Mouse (Mus musculus): Measurements from ENCODE around the gene Itgb3. TPM values are rescaled to one million over a fixed set of nuclear protein-coding genes. Genes with fewer than 3 reads are reported as not detected.

Itgb3 gene
- polyA plus RNA-seq, 1 experiment from 2014 or later, result 0.98 TPM

DNA sequence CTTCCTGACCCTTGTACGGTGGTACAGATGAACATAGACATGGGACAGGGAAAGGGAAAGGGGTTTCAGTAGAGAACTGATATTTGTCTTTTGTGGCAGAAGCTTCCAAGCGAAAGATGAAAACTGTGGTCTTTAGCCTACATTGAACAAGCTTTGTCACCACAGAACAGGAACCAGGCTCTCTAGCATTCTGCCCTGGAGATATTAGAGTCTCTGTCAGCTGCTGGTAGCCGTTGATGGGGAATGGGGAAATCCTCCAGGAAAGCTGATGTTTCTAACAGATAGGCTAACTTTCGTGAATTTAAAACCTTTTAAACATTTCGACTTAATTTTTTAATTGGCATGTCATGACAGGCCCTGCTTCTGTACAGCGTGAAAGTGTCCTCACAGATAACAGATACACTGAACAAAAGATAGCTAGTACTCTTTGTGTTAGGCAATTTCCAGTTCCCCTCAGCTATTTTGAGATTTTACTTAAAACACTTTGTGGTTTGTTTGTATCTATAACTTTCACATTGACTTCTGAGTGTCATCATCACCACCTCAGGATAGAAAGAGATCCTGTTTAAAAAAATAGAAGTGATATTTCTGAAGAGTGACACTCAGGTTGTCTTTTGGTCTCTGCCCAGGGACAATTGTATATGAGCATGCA is 1.4 kb downstream of the Itgb3 start:
- Histone ChIP-seq H3K4me1 (replicated peaks; ENCODE audit: control insufficient read depth, insufficient read depth, low read length) (peaks cover 5% of the 10 kb centered on the region; the same call in 1 of the 2 replicates), H3K36me3 (ENCODE audit: control insufficient read depth, insufficient read depth, low read length) (no peaks in the 10 kb centered on the region), H3K27me3 (ENCODE audit: control insufficient read depth, insufficient read depth, low read length) (peaks cover 16% of the 10 kb centered on the region), H3K9ac (ENCODE audit: low read length) (no peak overlapping the region), H3K27ac (ENCODE audit: low read depth, low read length) (no peak overlapping the region), H3K4me2 (ENCODE audit: low read depth, low read length, severe bottlenecking) (no peak overlapping the region), H3K9me3 (ENCODE audit: control insufficient read depth, low read length) (no peaks in the 10 kb centered on the region), H3K4me3 (ENCODE audit: low read depth, low read length) (no peak overlapping the region)
- 68% methylated on average over 6 of the region's 6 CpGs for WGBS
- ATAC-seq (replicated peaks; ENCODE audit: low FRiP score) (no peak), DNase-seq (ENCODE audit: low spot score) (no peak)

DNA sequence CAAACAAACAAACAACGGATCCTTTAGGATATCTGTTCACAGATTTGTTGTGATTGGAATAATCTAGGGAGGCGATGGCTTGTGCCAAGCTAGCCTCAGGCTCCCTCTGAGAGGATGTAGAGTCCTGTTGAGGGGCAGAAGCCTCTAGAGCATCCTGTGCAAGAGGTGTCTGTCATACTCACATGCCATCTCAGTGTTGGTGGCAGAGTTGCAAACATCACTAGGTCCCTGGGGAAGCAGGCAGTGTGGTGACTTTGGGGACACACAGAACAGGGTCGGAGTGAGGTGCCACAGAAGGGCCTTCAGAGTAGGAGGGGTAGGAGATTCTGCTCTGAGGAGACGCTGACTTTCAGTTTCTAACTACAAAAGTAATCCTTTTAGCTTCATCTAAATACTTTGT is 1.9 kb downstream of the Itgb3 start:
- Histone ChIP-seq H3K9ac (ENCODE audit: low read length) (no peak overlapping the region), H3K4me3 (ENCODE audit: low read depth, low read length) (no peak overlapping the region), H3K36me3 (ENCODE audit: control insufficient read depth, insufficient read depth, low read length) (no peaks in the 10 kb centered on the region), H3K4me1 (replicated peaks; ENCODE audit: control insufficient read depth, insufficient read depth, low read length) (peaks cover 5% of the 10 kb centered on the region; the same call in 1 of the 2 replicates), H3K27me3 (ENCODE audit: control insufficient read depth, insufficient read depth, low read length) (peaks cover 16% of the 10 kb centered on the region), H3K27ac (ENCODE audit: low read depth, low read length) (no peak overlapping the region), H3K9me3 (ENCODE audit: control insufficient read depth, low read length) (no peaks in the 10 kb centered on the region), H3K4me2 (ENCODE audit: low read depth, low read length, severe bottlenecking) (no peak overlapping the region)
- DNase-seq (ENCODE audit: low spot score), result no peak
- 39% methylated on average over 4 of the region's 4 CpGs for WGBS
- no peak for ATAC-seq (replicated peaks; ENCODE audit: low FRiP score)

DNA sequence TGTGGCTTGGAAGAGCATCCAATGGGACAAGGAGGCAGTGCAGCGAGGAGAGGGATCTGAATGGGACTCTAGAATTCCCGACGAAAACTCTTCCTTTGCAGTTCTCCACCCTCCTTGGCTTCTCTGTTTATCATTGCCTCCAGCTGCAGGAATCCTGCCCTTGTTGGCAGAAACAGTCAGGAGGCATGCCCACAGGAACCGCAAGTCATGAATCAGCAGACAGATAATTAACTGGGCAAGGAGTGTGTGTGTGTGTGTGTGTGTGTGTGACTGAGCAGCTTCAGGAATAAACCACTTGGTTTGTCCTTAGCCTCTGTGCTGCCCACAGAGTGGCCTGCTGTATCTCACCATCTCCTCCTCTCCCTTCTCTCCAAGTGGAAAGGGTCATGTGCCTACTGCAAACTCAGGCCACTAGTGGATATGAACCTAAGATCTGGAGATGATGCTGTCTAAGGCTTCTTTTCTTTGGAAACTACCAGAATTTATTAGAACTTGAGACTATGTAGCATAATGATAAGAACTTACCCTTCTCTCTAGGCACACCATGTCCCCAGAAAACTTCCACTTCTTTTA is 3.9 kb downstream of the Itgb3 start:
- Histone ChIP-seq H3K4me3 (ENCODE audit: low read depth, low read length) (no peak overlapping the region), H3K9ac (ENCODE audit: low read length) (no peak overlapping the region), H3K4me2 (ENCODE audit: low read depth, low read length, severe bottlenecking) (no peak overlapping the region), H3K4me1 (replicated peaks; ENCODE audit: control insufficient read depth, insufficient read depth, low read length) (peaks cover 5% of the 10 kb centered on the region; the same call in 1 of the 2 replicates), H3K36me3 (ENCODE audit: control insufficient read depth, insufficient read depth, low read length) (no peaks in the 10 kb centered on the region), H3K9me3 (ENCODE audit: control insufficient read depth, low read length) (no peaks in the 10 kb centered on the region), H3K27ac (ENCODE audit: low read depth, low read length) (no peak overlapping the region), H3K27me3 (ENCODE audit: control insufficient read depth, insufficient read depth, low read length) (peaks cover 13% of the 10 kb centered on the region)
- 44% methylated on average over 4 of the region's 4 CpGs for WGBS
- DNase-seq (ENCODE audit: low spot score) (no peak), ATAC-seq (replicated peaks; ENCODE audit: low FRiP score) (no peak)

DNA sequence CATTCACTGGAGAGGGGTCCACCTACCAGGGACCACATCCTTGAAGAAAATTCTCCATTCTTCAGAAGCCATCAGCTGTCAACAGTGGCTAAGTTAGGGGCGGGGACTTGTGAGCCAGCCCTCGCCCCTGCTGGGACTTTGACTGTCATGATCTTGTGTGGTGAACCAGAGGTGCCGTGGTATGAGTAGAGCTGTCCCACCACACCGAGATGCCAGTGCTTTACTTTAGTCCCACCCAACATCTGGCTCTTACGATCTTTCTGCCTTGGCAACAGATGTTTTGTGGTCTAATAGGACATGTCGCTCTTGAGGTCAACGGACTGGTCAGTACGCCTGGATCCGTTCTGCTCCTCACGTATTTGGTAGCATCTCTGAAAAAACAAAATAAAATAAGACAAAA is 5.8 kb downstream of the Itgb3 start:
- Histone ChIP-seq H3K4me1 (replicated peaks; ENCODE audit: control insufficient read depth, insufficient read depth, low read length) (no peaks in the 10 kb centered on the region; the same call in 1 of the 2 replicates), H3K36me3 (ENCODE audit: control insufficient read depth, insufficient read depth, low read length) (no peaks in the 10 kb centered on the region), H3K9me3 (ENCODE audit: control insufficient read depth, low read length) (no peaks in the 10 kb centered on the region), H3K27me3 (ENCODE audit: control insufficient read depth, insufficient read depth, low read length) (peaks cover 9% of the 10 kb centered on the region), H3K9ac (ENCODE audit: low read length) (no peak overlapping the region), H3K4me2 (ENCODE audit: low read depth, low read length, severe bottlenecking) (no peak overlapping the region), H3K4me3 (ENCODE audit: low read depth, low read length) (no peak overlapping the region), H3K27ac (ENCODE audit: low read depth, low read length) (no peak overlapping the region)
- WGBS, result 86% methylated on average over 10 of the region's 10 CpGs
- DNase-seq (ENCODE audit: low spot score), result no peak
- ATAC-seq (replicated peaks; ENCODE audit: low FRiP score), result no peak

GRCm38 (mm10) chr11:104614130-104614529 is 6.3 kb downstream of the Itgb3 start:
- 75% methylated on average over 2 of the region's 2 CpGs for WGBS
- ATAC-seq (replicated peaks; ENCODE audit: low FRiP score), result no peak

DNA sequence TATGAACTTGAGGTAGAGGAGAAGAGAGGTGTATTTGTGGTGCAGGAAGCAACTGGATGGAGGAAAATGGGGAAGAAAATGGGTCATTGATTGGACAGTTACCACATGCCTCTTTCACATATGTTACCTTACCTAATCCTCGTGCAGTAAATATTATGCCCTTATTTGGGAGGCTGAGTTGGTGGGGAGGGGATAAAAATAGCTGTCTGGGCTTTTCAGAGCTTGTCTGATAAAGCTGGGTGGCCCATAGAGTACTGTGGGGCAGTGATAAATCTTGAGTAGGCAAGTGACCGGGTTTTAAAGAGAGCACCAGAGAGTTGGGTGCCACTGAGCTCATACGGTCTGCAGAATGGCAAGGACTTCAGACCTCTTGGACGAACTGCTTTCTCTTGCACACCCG is 8.4 kb downstream of the Itgb3 start:
- H3K9me3 ChIP-seq (ENCODE audit: control insufficient read depth, low read length), result no peaks in the 10 kb centered on the region
- DNase-seq (ENCODE audit: low spot score) (no peak), ATAC-seq (replicated peaks; ENCODE audit: low FRiP score) (no peak)
- WGBS, result 87% methylated on average over 5 of the region's 5 CpGs
- no peak overlapping the region for H3K4me3 ChIP-seq (ENCODE audit: low read depth, low read length)
- no peaks in the 10 kb centered on the region for H3K27me3 ChIP-seq (ENCODE audit: control insufficient read depth, insufficient read depth, low read length)
- H3K9ac ChIP-seq (ENCODE audit: low read length), result no peak overlapping the region
- no peaks in the 10 kb centered on the region for H3K36me3 ChIP-seq (ENCODE audit: control insufficient read depth, insufficient read depth, low read length)
- no peak overlapping the region for H3K4me2 ChIP-seq (ENCODE audit: low read depth, low read length, severe bottlenecking)
- H3K27ac ChIP-seq (ENCODE audit: low read depth, low read length), result no peak overlapping the region
- H3K4me1 ChIP-seq (replicated peaks; ENCODE audit: control insufficient read depth, insufficient read depth, low read length), result peaks cover 6% of the 10 kb centered on the region; the same call in 1 of the 2 replicates

More at GRCm38 (mm10) chr11:104614130-104614529, 6.3 kb downstream of the Itgb3 start:
- Histone ChIP-seq H3K27ac (ENCODE audit: low read depth, low read length) (no peak overlapping the region), H3K4me3 (ENCODE audit: low read depth, low read length) (no peak overlapping the region), H3K4me2 (ENCODE audit: low read depth, low read length, severe bottlenecking) (no peak overlapping the region), H3K9me3 (ENCODE audit: control insufficient read depth, low read length) (no peaks in the 10 kb centered on the region), H3K4me1 (replicated peaks; ENCODE audit: control insufficient read depth, insufficient read depth, low read length) (peaks cover under 1% of the 10 kb centered on the region; the same call in 1 of the 2 replicates), H3K36me3 (ENCODE audit: control insufficient read depth, insufficient read depth, low read length) (no peaks in the 10 kb centered on the region), H3K27me3 (ENCODE audit: control insufficient read depth, insufficient read depth, low read length) (peaks cover 4% of the 10 kb centered on the region), H3K9ac (ENCODE audit: low read length) (no peak overlapping the region)
- no peak for DNase-seq (ENCODE audit: low spot score)

DNA sequence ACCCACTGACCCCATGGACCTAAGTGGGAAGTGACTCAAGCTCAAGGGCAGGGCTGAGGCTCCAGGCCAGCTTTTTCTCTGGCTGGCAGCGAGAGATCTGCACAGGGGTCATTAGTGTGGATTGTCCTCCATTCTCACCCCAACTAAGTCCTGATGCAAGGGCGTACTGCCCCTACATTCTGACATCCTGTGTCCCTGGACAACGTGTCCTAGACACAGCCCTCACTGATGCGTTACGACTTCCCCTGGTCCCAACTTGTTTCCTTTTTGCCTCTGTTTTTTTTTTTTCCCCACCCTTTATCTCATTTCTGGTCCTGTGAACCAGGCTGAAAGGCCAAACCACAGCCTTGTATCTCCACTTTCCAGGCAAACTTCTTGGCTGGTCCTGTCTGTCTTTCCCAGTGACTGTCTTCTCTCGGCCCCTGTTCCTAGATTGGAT is 10.9 kb downstream of the Itgb3 start:
- no peak overlapping the region for H3K27ac ChIP-seq (ENCODE audit: low read depth, low read length)
- H3K36me3 ChIP-seq (ENCODE audit: control insufficient read depth, insufficient read depth, low read length), result no peaks in the 10 kb centered on the region
- WGBS, result 77% methylated on average over 6 of the region's 6 CpGs
- ATAC-seq (replicated peaks; ENCODE audit: low FRiP score) (no peak), DNase-seq (ENCODE audit: low spot score) (no peak)
- no peak overlapping the region for H3K4me2 ChIP-seq (ENCODE audit: low read depth, low read length, severe bottlenecking)
- H3K4me1 ChIP-seq (replicated peaks; ENCODE audit: control insufficient read depth, insufficient read depth, low read length), result peaks cover 6% of the 10 kb centered on the region; the same call in 1 of the 2 replicates
- no peaks in the 10 kb centered on the region for H3K9me3 ChIP-seq (ENCODE audit: control insufficient read depth, low read length)
- H3K27me3 ChIP-seq (ENCODE audit: control insufficient read depth, insufficient read depth, low read length), result no peaks in the 10 kb centered on the region
- no peak overlapping the region for H3K9ac ChIP-seq (ENCODE audit: low read length)
- H3K4me3 ChIP-seq (ENCODE audit: low read depth, low read length), result no peak overlapping the region

DNA sequence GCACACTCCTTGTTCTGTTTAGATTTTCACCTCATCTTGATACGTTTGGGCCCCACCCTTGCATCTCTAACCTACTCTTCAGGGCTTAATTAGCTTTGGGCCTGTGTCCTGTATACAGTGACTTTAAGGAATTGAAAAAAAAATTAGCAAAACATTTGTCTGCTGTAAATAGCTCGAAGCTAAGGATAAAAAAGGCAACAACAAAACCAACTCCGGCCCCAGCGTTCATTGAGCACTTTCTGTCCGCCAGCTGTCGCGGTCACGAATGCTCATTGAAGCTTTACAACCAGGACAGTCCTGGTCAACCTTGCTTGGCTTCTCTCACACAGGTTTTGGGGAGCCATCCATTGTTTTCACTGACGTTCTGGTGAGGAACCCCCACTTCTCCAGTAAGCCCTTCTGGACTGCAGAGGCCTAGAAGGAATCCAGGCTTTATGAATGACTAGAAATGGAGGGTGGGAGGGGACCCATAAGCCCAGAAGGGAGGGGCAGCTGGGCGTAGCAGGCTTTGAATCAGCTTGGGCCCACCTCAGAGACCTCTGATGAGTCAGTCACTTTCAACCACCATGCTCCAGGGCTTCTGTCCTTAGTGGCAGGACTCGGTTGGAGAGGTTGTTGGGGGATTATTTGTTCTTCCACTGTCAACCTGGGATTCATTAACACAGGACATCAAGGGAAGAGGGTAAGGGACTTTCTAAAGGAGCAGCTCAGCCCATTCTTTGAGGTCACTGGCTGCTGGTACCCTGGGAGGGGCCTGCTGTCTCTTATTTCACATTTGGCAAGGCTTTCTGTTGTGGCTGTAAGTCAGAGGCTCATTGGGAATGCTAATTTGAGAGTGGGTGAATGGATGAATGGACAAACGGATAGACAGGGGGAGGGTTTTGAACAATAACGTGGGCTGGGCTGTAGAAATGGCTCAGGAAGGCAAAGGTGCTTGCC is 11.6 kb downstream of the Itgb3 start:
- Histone ChIP-seq H3K36me3 (ENCODE audit: control insufficient read depth, insufficient read depth, low read length) (no peaks in the 10 kb centered on the region), H3K27ac (ENCODE audit: low read depth, low read length) (no peak overlapping the region), H3K4me3 (ENCODE audit: low read depth, low read length) (no peak overlapping the region), H3K4me1 (replicated peaks; ENCODE audit: control insufficient read depth, insufficient read depth, low read length) (peaks cover 6% of the 10 kb centered on the region; the same call in 1 of the 2 replicates), H3K9me3 (ENCODE audit: control insufficient read depth, low read length) (no peaks in the 10 kb centered on the region), H3K4me2 (ENCODE audit: low read depth, low read length, severe bottlenecking) (no peak overlapping the region), H3K9ac (ENCODE audit: low read length) (no peak overlapping the region), H3K27me3 (ENCODE audit: control insufficient read depth, insufficient read depth, low read length) (no peaks in the 10 kb centered on the region)
- WGBS, result 50% methylated on average over 13 of the region's 13 CpGs
- DNase-seq (ENCODE audit: low spot score) (no peak), ATAC-seq (replicated peaks; ENCODE audit: low FRiP score) (peak; percentile 61)
